Mouse (Mus musculus): ENCODE data around the gene Gm42742.

- TF ChIP-seq CTCF (IDR thresholded peaks at IDR 0.05; ENCODE audit: low read depth): no peak
- TF ChIP-seq EP300 (optimal IDR thresholded peaks at IDR 0.05): no peak
Observed at GRCm38 (mm10) chr7:127009307-127010085, 11.4 kb downstream of the Gm42742 start.
